Mouse (Mus musculus) left cerebral cortex, adult 11 months (tissue): Measurements from ENCODE around the gene Mpdu1.
"Not testable (repeated sequence)": the region's sequence is repeated elsewhere in the genome, so short reads cannot be mapped to it uniquely, and the experiment has no call there.

ENCODE experiments used
- DNase-seq: peaks from one replicate; pipeline ENCODE4 v3.0.0; 2022; ENCODE audit warnings: low spot score

Mpdu1 gene

GRCm38 (mm10) chr11:69662213-69662966, at the start of gene Mpdu1:
TSS of gene Mpdu1 (minus strand) at chr11:69662642.
- DNase-seq: peak; percentile 91

GRCm38 (mm10) chr11:69711082-69711481, 48.6 kb upstream of the Mpdu1 start:
- DNase-seq: no peak

GRCm38 (mm10) chr11:69710470-69710869, 48.0 kb upstream of the Mpdu1 start:
- no peak for DNase-seq

DNA sequence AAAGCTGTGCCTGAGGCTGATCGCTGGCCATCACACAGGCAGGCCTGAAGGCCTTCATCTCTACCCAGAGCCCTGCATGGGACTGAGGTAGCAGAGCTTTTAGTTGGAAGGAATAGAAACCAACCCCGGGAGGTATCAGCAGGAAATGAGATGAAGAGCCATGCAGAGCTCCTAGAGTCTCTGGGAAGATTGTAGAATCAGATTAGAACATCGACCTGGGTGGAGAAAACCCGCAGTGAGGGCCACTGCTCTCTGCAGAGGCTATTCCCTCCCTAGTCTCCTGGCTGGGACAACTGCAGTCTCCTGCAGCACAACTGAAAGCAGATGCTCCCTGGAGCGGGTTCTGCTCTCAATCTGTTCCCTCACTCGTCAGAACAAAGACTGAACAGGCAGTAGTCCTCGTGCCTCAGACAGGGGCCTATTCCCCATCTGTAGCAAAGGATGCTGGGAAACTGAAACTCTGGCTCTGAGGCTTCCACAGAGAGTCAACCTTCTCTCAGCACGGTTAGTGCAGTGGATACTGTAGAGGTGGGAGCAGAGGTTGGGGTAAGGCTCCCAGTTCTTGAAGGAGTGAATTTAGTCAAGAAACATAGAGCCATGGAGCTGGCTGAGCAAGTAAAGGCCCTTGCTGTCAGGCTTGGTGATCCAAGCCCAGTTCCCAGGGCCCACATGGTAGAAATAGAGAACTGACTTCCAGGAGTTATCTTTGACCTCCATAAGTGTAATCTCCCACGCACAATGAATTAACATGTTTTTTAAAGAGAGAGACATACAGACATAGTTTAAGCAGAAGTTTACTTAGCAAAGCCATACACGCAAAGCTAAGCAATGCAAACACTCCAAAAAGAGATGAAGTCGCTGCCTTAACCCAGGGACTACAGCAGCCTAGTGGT, 47.4 kb upstream of the Mpdu1 start:
- no peak for DNase-seq

- no peak for DNase-seq
These were observed 46.3 kb upstream of the Mpdu1 start for GRCm38 (mm10) chr11:69708614-69709265.

DNA sequence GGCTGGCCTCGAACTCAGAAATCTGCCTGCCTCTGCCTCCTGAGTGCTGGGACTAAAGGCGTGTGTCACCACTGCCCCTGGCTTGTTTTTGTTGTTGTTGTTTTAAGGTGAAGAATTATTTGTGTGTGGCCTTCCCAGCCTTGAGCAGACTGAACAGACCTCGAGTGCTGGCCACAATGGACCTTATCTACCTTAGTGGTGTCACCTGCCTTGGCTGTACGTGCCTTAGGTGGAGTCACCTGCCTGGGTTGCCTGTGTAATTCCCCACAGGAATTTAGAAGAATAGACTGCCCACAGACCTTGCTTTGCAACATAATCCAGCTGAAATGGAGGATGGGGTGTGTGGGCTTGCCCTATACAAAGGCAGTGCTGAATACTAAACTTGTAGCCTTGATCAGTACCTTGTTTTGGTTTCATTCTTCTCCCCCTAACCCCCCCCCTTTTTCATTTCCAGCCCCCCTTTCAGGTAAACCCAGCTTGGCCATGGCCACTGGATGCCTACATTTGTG, 45.5 kb upstream of the Mpdu1 start:
- DNase-seq: no peak

DNA sequence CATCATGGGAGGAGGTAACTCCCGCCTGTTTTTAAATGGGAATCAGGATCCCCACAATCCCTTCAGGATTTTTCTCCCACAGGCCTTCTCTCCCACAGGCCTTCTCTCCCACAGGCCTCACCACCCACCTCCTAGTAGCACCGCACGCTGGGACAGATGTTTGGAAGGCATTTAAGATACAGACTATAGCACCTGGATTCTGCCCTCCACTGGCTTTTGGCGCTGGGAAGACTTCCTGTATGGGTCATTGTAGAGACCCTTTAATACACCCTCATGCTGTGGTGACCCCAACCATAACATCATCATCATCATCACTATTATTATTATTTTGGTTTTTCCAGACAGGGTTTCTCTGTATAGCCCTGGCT, 45.0 kb upstream of the Mpdu1 start:
- no peak for DNase-seq

DNA sequence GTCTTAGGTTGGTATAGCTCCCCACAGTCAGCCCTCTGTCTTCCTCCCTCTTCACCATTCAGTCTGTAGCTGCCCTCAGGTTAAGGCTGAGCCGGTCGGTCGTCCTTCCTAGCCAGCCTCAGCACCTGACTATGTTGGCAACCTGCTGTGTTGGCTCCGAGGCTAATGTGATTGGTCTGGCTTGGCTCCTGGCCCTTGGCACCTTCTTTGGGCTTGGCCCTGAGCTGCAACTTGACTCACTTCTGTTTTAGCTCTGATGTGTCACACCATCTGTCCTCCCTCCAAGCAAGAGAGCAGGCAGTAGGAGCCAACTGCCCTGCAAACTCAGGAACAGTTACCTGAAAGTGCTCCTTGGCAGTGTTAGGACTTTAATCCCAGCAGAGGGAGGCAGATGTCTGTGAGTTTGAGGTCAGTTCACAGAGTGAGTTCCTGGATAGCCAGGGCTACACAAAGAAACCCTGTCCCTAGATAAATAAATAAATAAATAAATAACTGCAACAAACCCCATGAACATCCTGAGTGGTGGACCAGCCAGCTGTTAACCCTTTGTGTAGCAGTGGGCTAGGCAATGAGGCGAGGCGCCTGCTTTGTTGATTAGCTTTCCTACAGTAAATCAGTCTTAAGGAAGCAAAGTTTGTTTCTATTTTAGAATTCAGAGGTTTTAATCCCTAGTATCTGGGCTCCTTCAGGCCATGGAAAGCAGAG, 44.5 kb upstream of the Mpdu1 start:
- DNase-seq: no peak

DNA sequence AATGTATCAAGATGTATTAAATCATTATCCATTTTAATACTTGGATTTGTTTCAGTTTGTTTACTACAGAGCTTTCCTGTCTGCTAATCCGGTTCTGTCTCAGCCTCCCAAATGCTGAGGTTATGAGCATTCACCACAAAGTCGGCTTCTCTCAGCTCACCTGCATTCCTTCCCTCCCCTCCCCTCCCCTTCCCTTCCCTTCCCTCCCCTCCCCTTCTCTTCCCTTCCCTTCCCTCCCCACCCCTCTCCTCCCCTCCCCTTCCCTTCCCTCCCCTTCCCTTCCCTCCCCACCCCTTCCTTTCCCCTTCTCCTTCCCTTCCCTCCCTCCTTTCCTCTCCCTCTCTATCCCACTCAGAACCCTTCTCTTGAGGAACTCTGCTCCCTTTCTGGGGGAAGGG, 42.2 kb upstream of the Mpdu1 start:
- DNase-seq: no peak

- DNase-seq: no peak
These were observed 41.6 kb upstream of the Mpdu1 start for GRCm38 (mm10) chr11:69703814-69704612.

DNA sequence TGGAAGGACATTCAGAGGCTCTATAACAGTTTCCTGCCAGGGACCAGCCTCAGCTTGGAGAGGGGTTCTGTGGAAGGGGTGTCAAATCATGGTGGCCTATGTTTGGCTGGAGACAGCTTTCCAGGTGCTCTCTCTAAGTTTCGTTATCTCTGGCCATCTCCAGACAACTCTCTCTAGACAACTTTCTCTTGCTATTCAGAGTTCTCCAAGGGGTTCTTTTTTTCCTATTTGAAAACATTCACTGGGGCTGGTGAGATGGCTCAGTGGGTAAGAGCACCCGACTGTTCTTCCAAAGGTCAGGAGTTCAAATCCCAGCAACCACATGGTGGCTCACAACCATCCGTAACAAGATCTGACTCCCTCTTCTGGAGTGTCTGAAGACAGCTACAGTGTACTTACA, 40.9 kb upstream of the Mpdu1 start:
- DNase-seq: not testable (repeated sequence)

- DNase-seq: not testable (repeated sequence)
These were observed 40.4 kb upstream of the Mpdu1 start for GRCm38 (mm10) chr11:69702886-69703285.

DNA sequence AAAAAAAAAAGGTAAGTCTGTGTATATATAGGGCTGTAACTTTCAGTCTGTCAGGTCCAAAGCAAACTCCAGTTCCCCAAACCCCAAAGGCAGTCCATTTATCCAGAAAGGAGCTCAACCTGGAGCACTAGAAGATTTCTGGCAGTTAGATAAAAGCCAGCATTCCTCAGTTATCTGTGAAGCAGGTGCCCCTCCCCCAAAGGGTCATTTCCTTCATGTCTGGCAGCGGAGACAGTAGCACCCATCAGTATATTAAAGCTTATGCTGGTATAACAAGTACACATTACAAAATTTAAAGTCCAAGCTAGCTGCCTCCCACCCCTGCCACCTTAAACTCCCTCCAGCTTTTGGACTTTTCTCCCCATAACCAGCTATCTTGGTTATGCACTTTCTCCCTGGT, 37.2 kb upstream of the Mpdu1 start:
- no peak for DNase-seq

DNA sequence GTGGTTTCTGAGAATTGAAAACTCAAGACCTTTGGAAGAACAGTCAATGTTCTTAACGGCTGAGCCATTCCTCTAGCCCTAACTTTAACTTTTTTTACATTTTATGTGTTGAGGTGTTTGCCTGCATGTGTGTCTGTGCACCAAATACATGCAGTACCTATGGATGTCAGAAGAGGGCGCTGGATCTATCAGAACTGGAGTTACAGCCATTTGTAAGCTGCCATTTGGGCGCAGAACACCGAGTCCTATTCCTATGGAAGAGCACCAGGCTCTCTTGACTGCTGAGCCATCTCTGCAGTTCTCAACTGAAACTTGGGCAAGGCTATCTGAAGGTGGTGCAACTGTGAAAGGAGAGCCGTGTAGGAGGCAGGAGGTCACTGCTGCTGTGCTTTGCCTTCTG, 36.1 kb upstream of the Mpdu1 start:
- DNase-seq: no peak

- DNase-seq: no peak
These were observed 35.0 kb upstream of the Mpdu1 start for GRCm38 (mm10) chr11:69697396-69697795.

GRCm38 (mm10) chr11:69695361-69696181, 33.1 kb upstream of the Mpdu1 start, which contains the start of the genes Tnfsf12 and Tnfsfm13:
TSS of gene Tnfsf12 (minus strand) at chr11:69695849.
TSS of gene Tnfsfm13 (minus strand) at chr11:69696098.
- DNase-seq: no peak

- no peak for DNase-seq
These were observed 32.6 kb upstream of the Mpdu1 start for GRCm38 (mm10) chr11:69695046-69695360.

- no peak for DNase-seq
These were observed 31.1 kb upstream of the Mpdu1 start for GRCm38 (mm10) chr11:69693421-69693965.

DNA sequence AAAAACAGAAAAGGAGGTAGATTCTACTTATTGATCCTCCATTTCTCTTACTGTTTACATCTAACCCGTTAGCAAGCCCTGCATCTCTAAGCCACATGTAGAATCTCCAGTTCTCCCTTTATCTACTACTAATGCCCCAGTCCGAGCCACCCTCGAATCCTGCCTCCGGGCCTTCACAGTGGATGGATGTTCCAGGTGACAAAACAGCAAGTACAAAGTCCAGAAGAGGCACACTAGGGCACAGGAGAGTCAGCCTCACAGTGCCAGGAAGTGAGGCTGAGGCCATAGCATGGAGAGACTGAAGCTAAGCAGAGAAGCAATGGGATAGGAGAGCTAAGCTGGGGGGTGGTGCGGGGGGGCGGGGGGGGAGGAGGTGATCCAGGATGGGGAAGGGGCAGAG, 30.4 kb upstream of the Mpdu1 start:
- DNase-seq: no peak
